Mouse (Mus musculus) CH12F3 (cell line): ENCODE results near the gene Tex2.
"Not testable (repeated sequence)": the region's sequence is repeated elsewhere in the genome, so short reads cannot be mapped to it uniquely, and the experiment has no call there.

Experiments used
- in situ Hi-C: fragments of 300-500 bp; cut with MboI; formaldehyde crosslinking; loops from 2 replicates; pipeline ENCODE4 v1.14.3; 2020; ENCODE audit warnings: low sequenced_read_pairs

Tex2 gene

GRCm38 (mm10) chr11:106612961-106613637 lies at the start of gene Tex2:
TSS of gene Tex2 (minus strand) at chr11:106613423.
- in situ Hi-C loops = no loop called here

- in situ Hi-C loops = no loop called here
These were observed 49.6 kb upstream of the Tex2 start for GRCm38 (mm10) chr11:106662634-106663407.

- in situ Hi-C loops = no loop called here
These were observed 47.3 kb upstream of the Tex2 start for GRCm38 (mm10) chr11:106660453-106661081.

- in situ Hi-C loops = no loop called here
These were observed 46.5 kb upstream of the Tex2 start for GRCm38 (mm10) chr11:106659598-106660295.

- in situ Hi-C loops = no loop called here
These were observed 45.0 kb upstream of the Tex2 start for GRCm38 (mm10) chr11:106658051-106658880.

- in situ Hi-C loops = not testable (repeated sequence)
These were observed 43.8 kb upstream of the Tex2 start for GRCm38 (mm10) chr11:106656896-106657498.

GRCm38 (mm10) chr11:106648347-106648746 lies 35.1 kb upstream of the Tex2 start:
- in situ Hi-C loops = loop anchor here (5.0 kb wide), 1 partner anchor 94 kb away; no protein-coding TSS in a partner anchor

GRCm38 (mm10) chr11:106642966-106643637 lies 29.9 kb upstream of the Tex2 start:
- in situ Hi-C loops = no loop called here

GRCm38 (mm10) chr11:106641580-106641979 lies 28.4 kb upstream of the Tex2 start:
- in situ Hi-C loops = no loop called here

GRCm38 (mm10) chr11:106640059-106640458 lies 26.8 kb upstream of the Tex2 start:
- in situ Hi-C loops = no loop called here

GRCm38 (mm10) chr11:106639356-106639692 lies 26.1 kb upstream of the Tex2 start:
- in situ Hi-C loops = no loop called here

- in situ Hi-C loops = no loop called here
These were observed 25.5 kb upstream of the Tex2 start for GRCm38 (mm10) chr11:106638551-106639355.

GRCm38 (mm10) chr11:106637754-106638153 lies 24.5 kb upstream of the Tex2 start:
- in situ Hi-C loops = no loop called here

GRCm38 (mm10) chr11:106635946-106636345 lies 22.7 kb upstream of the Tex2 start:
- in situ Hi-C loops = no loop called here

- in situ Hi-C loops = not testable (repeated sequence)
These were observed 21.0 kb upstream of the Tex2 start for GRCm38 (mm10) chr11:106634175-106634574.

- in situ Hi-C loops = no loop called here
These were observed 20.2 kb upstream of the Tex2 start for GRCm38 (mm10) chr11:106633456-106633855.

- in situ Hi-C loops = loop anchor here (10.0 kb wide), 2 partner anchors 123 to 213 kb away; no protein-coding TSS in a partner anchor
These were observed 14.5 kb upstream of the Tex2 start for GRCm38 (mm10) chr11:106627692-106628091.

GRCm38 (mm10) chr11:106625577-106625976 lies 12.4 kb upstream of the Tex2 start:
- in situ Hi-C loops = loop anchor here (10.0 kb wide), 2 partner anchors 121 to 211 kb away; no protein-coding TSS in a partner anchor
